ENCODE assay signal across 20 mouse cellular contexts in genomic region chr9:37103778-37104177, GRCm38 (mm10). TPM values are rescaled to one million over a fixed set of nuclear protein-coding genes. Genes with fewer than 3 reads are reported as not detected.
DNase-seq lines count a peak whose midpoint lies in the region; ATAC-seq lines count a peak whose summit lies in the region.
"Had no signal": no experiment of that assay in that cellular context is flagged by ENCODE, and none has a peak within 500 bp of the region (broad histone marks: within the 10 kb centered on the region; RNA-seq: fewer than 3 reads in every experiment).

No protein-coding gene starts in this region.

- H3K9me3 ChIP-seq in midbrain, embryonic 10.5 days (replicated peaks): no peaks in the 10 kb centered on the region
- H3K9me3 ChIP-seq in midbrain, embryonic 13.5 days: no peaks in the 10 kb centered on the region
- no peaks in the 10 kb centered on the region for H3K9me3 ChIP-seq in midbrain, embryonic 15.5 days
- H3K9me3 ChIP-seq: embryonic facial prominence, embryonic 12.5 days; G1E; heart, embryonic 13.5 days; hindbrain, embryonic 15.5 days had no signal

- 30% methylated on average over 5 of the region's 5 CpGs for WGBS in midbrain, embryonic 10.5 days
- 27% methylated on average over 5 of the region's 5 CpGs for WGBS in midbrain, embryonic 13.5 days
- WGBS in midbrain, embryonic 15.5 days: 27% methylated on average over 5 of the region's 5 CpGs

- no peak overlapping the region for H3K4me2 ChIP-seq in midbrain, embryonic 13.5 days (replicated peaks)
- H3K4me2 ChIP-seq in midbrain, embryonic 15.5 days: no peak overlapping the region
- H3K4me2 ChIP-seq: embryonic facial prominence, embryonic 12.5 days; heart, embryonic 13.5 days; hindbrain, embryonic 15.5 days had no signal

- H3K36me3 ChIP-seq in midbrain, embryonic 10.5 days: peaks cover 6% of the 10 kb centered on the region
- no peaks in the 10 kb centered on the region for H3K36me3 ChIP-seq in midbrain, embryonic 13.5 days
- no peaks in the 10 kb centered on the region for H3K36me3 ChIP-seq in midbrain, embryonic 15.5 days (replicated peaks)
- H3K36me3 ChIP-seq: embryonic facial prominence, embryonic 12.5 days; G1E; heart, embryonic 13.5 days; hindbrain, embryonic 15.5 days had no signal

- peak; percentile 92 for DNase-seq in heart, adult 11 months
- no peak for DNase-seq in heart, adult 9 months (ENCODE audit: low spot score in 2 of 2)
- no peak for DNase-seq in midbrain, embryonic 10.5 days (ENCODE audit: low spot score)
- no peak for DNase-seq in natural killer cell, adult 2 months (ENCODE audit: low spot score in 2 of 2)
- DNase-seq in right cerebral cortex, postnatal 25 days: no peak
- DNase-seq: adrenal gland, adult 8-10 months; adrenal gland, postnatal 36 days; cerebellum, adult 11 months; cerebellum, adult 8-10 months; cerebellum, postnatal 14 days; gastrocnemius, postnatal 14 days; heart, postnatal 36 days; kidney, adult 11 months had no signal

- peaks cover 2% of the 10 kb centered on the region for H3K27me3 ChIP-seq in midbrain, embryonic 10.5 days (ENCODE audit: low read depth, poor library complexity, severe bottlenecking)
- no peaks in the 10 kb centered on the region for H3K27me3 ChIP-seq in midbrain, embryonic 13.5 days
- H3K27me3 ChIP-seq in midbrain, embryonic 15.5 days (replicated peaks): no peaks in the 10 kb centered on the region
- H3K27me3 ChIP-seq: embryonic facial prominence, embryonic 12.5 days; heart, embryonic 13.5 days; hindbrain, embryonic 15.5 days had no signal

- no peak overlapping the region for H3K4me3 ChIP-seq in midbrain, embryonic 10.5 days
- no peak overlapping the region for H3K4me3 ChIP-seq in midbrain, embryonic 13.5 days (replicated peaks)
- no peak overlapping the region for H3K4me3 ChIP-seq in midbrain, embryonic 15.5 days
- H3K4me3 ChIP-seq: embryonic facial prominence, embryonic 12.5 days; heart, embryonic 13.5 days; hindbrain, embryonic 15.5 days had no signal

- no peak for ATAC-seq in midbrain, embryonic 13.5 days
- ATAC-seq in midbrain, embryonic 15.5 days (replicated peaks): no peak
- ATAC-seq: forebrain, embryonic 14.5 days had no signal

- no peak overlapping the region for H3K9ac ChIP-seq in midbrain, embryonic 13.5 days (replicated peaks)
- no peak overlapping the region for H3K9ac ChIP-seq in midbrain, embryonic 15.5 days
- H3K9ac ChIP-seq: embryonic facial prominence, embryonic 12.5 days; heart, embryonic 13.5 days; hindbrain, embryonic 15.5 days had no signal

- H3K4me1 ChIP-seq in midbrain, embryonic 10.5 days: peaks cover 86% of the 10 kb centered on the region
- peaks cover 50% of the 10 kb centered on the region for H3K4me1 ChIP-seq in midbrain, embryonic 13.5 days (replicated peaks)
- H3K4me1 ChIP-seq in midbrain, embryonic 15.5 days: peaks cover 13% of the 10 kb centered on the region

- peak overlapping the region; percentile 53; the same call in 1 of the 2 replicates for H3K27ac ChIP-seq in midbrain, embryonic 10.5 days (replicated peaks)
- no peak overlapping the region for H3K27ac ChIP-seq in midbrain, embryonic 13.5 days
- H3K27ac ChIP-seq in midbrain, embryonic 15.5 days: peak overlapping the region; percentile 14; the same call in 1 of the 2 replicates
- H3K27ac ChIP-seq: embryonic facial prominence, embryonic 12.5 days; heart, embryonic 13.5 days; hindbrain, embryonic 15.5 days had no signal

RNA-seq across cellular contexts. Expression of gene Pknox2, which starts 43.4 kb away (rescaled TPM):
- 41.5 and 45.0 TPM in 2 replicates for polyA plus RNA-seq in midbrain, embryonic 10.5 days (2016; fragmentation: Nextera tagmentation; extraction: Ambion mirVana)
- polyA plus RNA-seq in midbrain, embryonic 13.5 days (2015; fragmentation: Nextera tagmentation; extraction: Ambion mirVana): 30.1 and 33.1 TPM in 2 replicates
- polyA plus RNA-seq in midbrain, embryonic 15.5 days (2015; fragmentation: Nextera tagmentation; extraction: Ambion mirVana): 31.6 and 35.0 TPM in 2 replicates
- polyA plus RNA-seq: G1E had no signal
